Mouse (Mus musculus): ENCODE results near the gene Pan3. TPM values are rescaled to one million over a fixed set of nuclear protein-coding genes. Genes with fewer than 3 reads are reported as not detected.
A peak's percentile ranks its signal among the peaks of the same experiment; 100 is the strongest.

Gene Pan3
- polyA plus RNA-seq, 1 experiment from 2014 or later, result 68.1 TPM

GRCm38 (mm10) chr5:147435751-147436150 lies 5.8 kb downstream of the Pan3 start:
- no peak for ATAC-seq
- Histone ChIP-seq H3K4me1 (peaks cover 54% of the 10 kb centered on the region), H3K9ac (no peak overlapping the region), H3K4me3 (no peak overlapping the region), H3K4me2 (peak overlapping the region; percentile 4; the same call in 1 of the 2 replicates), H3K36me3 (ENCODE audit: poor library complexity, severe bottlenecking) (no peaks in the 10 kb centered on the region), H3K27ac (peak overlapping the region; percentile 35; the same call in 1 of the 2 replicates), H3K27me3 (no peaks in the 10 kb centered on the region), H3K9me3 (replicated peaks) (no peaks in the 10 kb centered on the region)
- 76% methylated on average over 2 of the region's 2 CpGs for WGBS

GRCm38 (mm10) chr5:147436491-147436890 lies 6.5 kb downstream of the Pan3 start:
- H3K4me1 ChIP-seq, result peaks cover 53% of the 10 kb centered on the region
- no peak overlapping the region for H3K27ac ChIP-seq
- no peaks in the 10 kb centered on the region for H3K27me3 ChIP-seq
- H3K9ac ChIP-seq, result peak overlapping the region; percentile 9; the same call in 1 of the 2 replicates
- no peaks in the 10 kb centered on the region for H3K9me3 ChIP-seq (replicated peaks)
- no peaks in the 10 kb centered on the region for H3K36me3 ChIP-seq (ENCODE audit: poor library complexity, severe bottlenecking)
- H3K4me2 ChIP-seq, result no peak overlapping the region
- ATAC-seq, result no peak
- WGBS, result 41% methylated on average over 5 of the region's 5 CpGs
- H3K4me3 ChIP-seq, result no peak overlapping the region

GRCm38 (mm10) chr5:147440996-147441507 lies 11.1 kb downstream of the Pan3 start:
- H3K27ac ChIP-seq, result no peak overlapping the region
- peaks cover 24% of the 10 kb centered on the region for H3K4me1 ChIP-seq
- H3K4me2 ChIP-seq, result no peak overlapping the region
- WGBS, result 85% methylated on average over 3 of the region's 3 CpGs
- no peaks in the 10 kb centered on the region for H3K27me3 ChIP-seq
- no peak overlapping the region for H3K9ac ChIP-seq
- no peaks in the 10 kb centered on the region for H3K36me3 ChIP-seq (ENCODE audit: poor library complexity, severe bottlenecking)
- H3K9me3 ChIP-seq (replicated peaks), result no peaks in the 10 kb centered on the region
- H3K4me3 ChIP-seq, result no peak overlapping the region
- ATAC-seq, result no peak

GRCm38 (mm10) chr5:147441979-147442378 lies 12.0 kb downstream of the Pan3 start:
- H3K4me3 ChIP-seq, result no peak overlapping the region
- no peaks in the 10 kb centered on the region for H3K27me3 ChIP-seq
- no peak for ATAC-seq
- H3K4me2 ChIP-seq, result no peak overlapping the region
- H3K9me3 ChIP-seq (replicated peaks), result no peaks in the 10 kb centered on the region
- peaks cover 15% of the 10 kb centered on the region for H3K4me1 ChIP-seq
- H3K27ac ChIP-seq, result no peak overlapping the region
- H3K9ac ChIP-seq, result no peak overlapping the region
- WGBS, result 97% methylated on average over 1 of the region's 1 CpGs
- H3K36me3 ChIP-seq (ENCODE audit: poor library complexity, severe bottlenecking), result no peaks in the 10 kb centered on the region

GRCm38 (mm10) chr5:147442741-147443140 lies 12.8 kb downstream of the Pan3 start:
- H3K4me1 ChIP-seq, result peaks cover 10% of the 10 kb centered on the region
- H3K27ac ChIP-seq, result no peak overlapping the region
- ATAC-seq, result no peak
- no peaks in the 10 kb centered on the region for H3K27me3 ChIP-seq
- no peaks in the 10 kb centered on the region for H3K9me3 ChIP-seq (replicated peaks)
- 87% methylated on average over 4 of the region's 4 CpGs for WGBS
- no peaks in the 10 kb centered on the region for H3K36me3 ChIP-seq (ENCODE audit: poor library complexity, severe bottlenecking)
- H3K4me2 ChIP-seq, result no peak overlapping the region
- H3K4me3 ChIP-seq, result no peak overlapping the region
- no peak overlapping the region for H3K9ac ChIP-seq

- H3K36me3 ChIP-seq (ENCODE audit: poor library complexity, severe bottlenecking), result no peaks in the 10 kb centered on the region
- H3K9ac ChIP-seq, result no peak overlapping the region
- no peak for ATAC-seq
- WGBS, result 88% methylated on average over 6 of the region's 6 CpGs
- no peak overlapping the region for H3K4me2 ChIP-seq
- H3K27ac ChIP-seq, result no peak overlapping the region
- H3K4me1 ChIP-seq, result peaks cover 21% of the 10 kb centered on the region
- no peaks in the 10 kb centered on the region for H3K9me3 ChIP-seq (replicated peaks)
- H3K4me3 ChIP-seq, result no peak overlapping the region
- no peaks in the 10 kb centered on the region for H3K27me3 ChIP-seq
These were observed 14.3 kb downstream of the Pan3 start for GRCm38 (mm10) chr5:147444298-147444697.

GRCm38 (mm10) chr5:147444757-147445156 lies 14.8 kb downstream of the Pan3 start:
- Histone ChIP-seq H3K9ac (no peak overlapping the region), H3K36me3 (ENCODE audit: poor library complexity, severe bottlenecking) (no peaks in the 10 kb centered on the region), H3K27ac (no peak overlapping the region), H3K4me1 (peaks cover 21% of the 10 kb centered on the region), H3K4me3 (no peak overlapping the region), H3K27me3 (no peaks in the 10 kb centered on the region), H3K9me3 (replicated peaks) (no peaks in the 10 kb centered on the region), H3K4me2 (no peak overlapping the region)
- ATAC-seq, result no peak
- 88% methylated on average over 2 of the region's 2 CpGs for WGBS

- no peak overlapping the region for H3K9ac ChIP-seq
- peaks cover 21% of the 10 kb centered on the region for H3K4me1 ChIP-seq
- no peak overlapping the region for H3K27ac ChIP-seq
- no peaks in the 10 kb centered on the region for H3K36me3 ChIP-seq (ENCODE audit: poor library complexity, severe bottlenecking)
- no peak overlapping the region for H3K4me2 ChIP-seq
- no peaks in the 10 kb centered on the region for H3K27me3 ChIP-seq
- no peak overlapping the region for H3K4me3 ChIP-seq
- no peaks in the 10 kb centered on the region for H3K9me3 ChIP-seq (replicated peaks)
- 85% methylated on average over 4 of the region's 4 CpGs for WGBS
- no peak for ATAC-seq
These were observed 15.3 kb downstream of the Pan3 start for GRCm38 (mm10) chr5:147445252-147445651.

GRCm38 (mm10) chr5:147448526-147448925 lies 18.6 kb downstream of the Pan3 start:
- Histone ChIP-seq H3K4me1 (peaks cover 21% of the 10 kb centered on the region), H3K9ac (no peak overlapping the region), H3K4me2 (no peak overlapping the region), H3K27me3 (no peaks in the 10 kb centered on the region), H3K36me3 (ENCODE audit: poor library complexity, severe bottlenecking) (peaks cover 11% of the 10 kb centered on the region; the same call in 1 of the 2 replicates), H3K4me3 (no peak overlapping the region), H3K27ac (0 out of 2 replicates have a peak overlapping the region, but pooled peaks have one; percentile 26), H3K9me3 (replicated peaks) (no peaks in the 10 kb centered on the region)
- WGBS, result 31% methylated on average over 4 of the region's 4 CpGs
- ATAC-seq, result peak; percentile 50

- Histone ChIP-seq H3K27ac (no peak overlapping the region), H3K4me2 (no peak overlapping the region), H3K9me3 (replicated peaks) (no peaks in the 10 kb centered on the region), H3K36me3 (ENCODE audit: poor library complexity, severe bottlenecking) (peaks cover 13% of the 10 kb centered on the region; the same call in 1 of the 2 replicates), H3K9ac (no peak overlapping the region), H3K4me3 (no peak overlapping the region), H3K4me1 (peaks cover 21% of the 10 kb centered on the region), H3K27me3 (no peaks in the 10 kb centered on the region)
- 71% methylated on average over 4 of the region's 4 CpGs for WGBS
- ATAC-seq, result peak; percentile 58; the same call in 1 of the 2 replicates
These were observed 19.0 kb downstream of the Pan3 start for GRCm38 (mm10) chr5:147448933-147449332.

GRCm38 (mm10) chr5:147456491-147456890 lies 26.5 kb downstream of the Pan3 start:
- no peak overlapping the region for H3K4me3 ChIP-seq
- H3K27ac ChIP-seq, result no peak overlapping the region
- H3K27me3 ChIP-seq, result no peaks in the 10 kb centered on the region
- H3K4me1 ChIP-seq, result no peaks in the 10 kb centered on the region
- no peak for ATAC-seq
- no peak overlapping the region for H3K4me2 ChIP-seq
- H3K9ac ChIP-seq, result no peak overlapping the region
- peaks cover 31% of the 10 kb centered on the region for H3K36me3 ChIP-seq (ENCODE audit: poor library complexity, severe bottlenecking)
- no peaks in the 10 kb centered on the region for H3K9me3 ChIP-seq (replicated peaks)
- WGBS, result 95% methylated on average over 4 of the region's 4 CpGs

GRCm38 (mm10) chr5:147459821-147460567 lies 30.0 kb downstream of the Pan3 start:
- no peak for ATAC-seq
- peaks cover 13% of the 10 kb centered on the region for H3K36me3 ChIP-seq (ENCODE audit: poor library complexity, severe bottlenecking)
- H3K9me3 ChIP-seq (replicated peaks), result no peaks in the 10 kb centered on the region
- WGBS, result 57% methylated on average over 4 of the region's 4 CpGs
- H3K4me2 ChIP-seq, result no peak overlapping the region
- no peak overlapping the region for H3K4me3 ChIP-seq
- no peaks in the 10 kb centered on the region for H3K27me3 ChIP-seq
- H3K4me1 ChIP-seq, result no peaks in the 10 kb centered on the region
- no peak overlapping the region for H3K9ac ChIP-seq
- H3K27ac ChIP-seq, result no peak overlapping the region

Measured in forebrain, embryonic 13.5 days (tissue).